Mouse (Mus musculus) liver, postnatal 0 days (tissue): ENCODE results near the gene Aars.

Source experiments
- CTCF ChIP-seq: sonication (generic); IDR thresholded peaks from 2 replicates; pipeline ENCODE4 v1.5.1; 2016; ENCODE audit warnings: antibody characterized with exemption, low read depth
- EP300 ChIP-seq: IDR thresholded peaks from 2 replicates; pipeline ENCODE4 v1.6.1; 2016; ENCODE audit warnings: antibody characterized with exemption, low read depth, mild to moderate bottlenecking

DNA sequence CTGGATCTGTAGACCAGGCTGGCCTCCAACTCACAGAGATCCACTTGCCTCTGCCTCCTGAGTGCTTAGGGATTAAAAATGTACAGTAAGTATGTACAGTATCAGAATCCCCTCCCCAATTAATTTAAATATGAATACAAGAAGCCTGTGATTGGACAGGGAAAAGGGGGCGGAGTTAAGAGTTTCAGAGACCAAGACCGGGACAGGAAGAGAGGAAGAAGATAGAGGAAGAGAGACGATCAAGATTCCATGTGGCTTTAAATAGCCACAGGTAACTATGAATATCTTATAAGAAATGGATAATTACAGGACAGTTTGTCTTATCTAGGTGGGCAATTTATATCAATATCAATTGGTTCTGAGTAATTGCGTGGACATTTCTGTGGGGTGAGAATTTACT lies 3.4 kb upstream of the Aars start:
- no peak for TF ChIP-seq CTCF
- TF ChIP-seq EP300: no peak
